Mouse (Mus musculus) c-Kit-positive CD71-positive TER-119-negative erythroid progenitor cells, embryonic 14.5 days (primary cell): ENCODE measurements at regions not wholly inside any gene's neighbourhood (a gene's known extent, or its start where the extent isn't known, plus 50 kb on each side); places are given as distances from the start of the nearest gene placed in this dataset.
"Not testable (repeated sequence)": the region's sequence is repeated elsewhere in the genome, so short reads cannot be mapped to it uniquely, and the experiment has no call there.

ENCODE experiments used
- DNase-seq: peaks from one replicate; pipeline ENCODE4 v3.0.0-alpha.2; 2013; ENCODE audit warnings: low read depth

- no peak for DNase-seq
Measured at GRCm38 (mm10) chr12:104637046-104638032, 114.4 kb downstream of the Dicer1 start.

- DNase-seq = no peak
Measured at GRCm38 (mm10) chr12:104636474-104636873, 115.3 kb downstream of the Dicer1 start.

- no peak for DNase-seq
Measured at GRCm38 (mm10) chr12:104634818-104635217, 116.9 kb downstream of the Dicer1 start.

GRCm38 (mm10) chr12:104630590-104630989 is 121.2 kb downstream of the Dicer1 start:
- DNase-seq = no peak

GRCm38 (mm10) chr12:104629449-104629848 is 122.3 kb downstream of the Dicer1 start:
- no peak for DNase-seq

GRCm38 (mm10) chr12:104626054-104626453 is 125.7 kb downstream of the Dicer1 start:
- no peak for DNase-seq

- no peak for DNase-seq
Measured at GRCm38 (mm10) chr12:104623896-104624685, 127.7 kb downstream of the Dicer1 start.

- peak; percentile 1 for DNase-seq
Measured at GRCm38 (mm10) chr12:104617111-104617725, 134.5 kb downstream of the Dicer1 start.

- DNase-seq = no peak
Measured at GRCm38 (mm10) chr12:104614240-104614639, 137.5 kb downstream of the Dicer1 start.

GRCm38 (mm10) chr12:104609767-104610166 is 136.6 kb upstream of the Gsc start:
- no peak for DNase-seq

- DNase-seq = not testable (repeated sequence)
Measured at GRCm38 (mm10) chr12:104608956-104609355, 135.8 kb upstream of the Gsc start.

GRCm38 (mm10) chr12:104607410-104607809 is 134.3 kb upstream of the Gsc start:
- DNase-seq = no peak

GRCm38 (mm10) chr12:104605535-104606399 is 132.6 kb upstream of the Gsc start:
- DNase-seq = no peak

GRCm38 (mm10) chr12:104598056-104598455 is 124.9 kb upstream of the Gsc start:
- no peak for DNase-seq

GRCm38 (mm10) chr12:104593526-104594155 is 120.5 kb upstream of the Gsc start:
- DNase-seq = no peak

GRCm38 (mm10) chr12:104592791-104593525 is 119.8 kb upstream of the Gsc start:
- DNase-seq = no peak

GRCm38 (mm10) chr12:104591571-104591970 is 118.4 kb upstream of the Gsc start:
- no peak for DNase-seq

- DNase-seq = no peak
Measured at GRCm38 (mm10) chr12:104590291-104590690, 117.2 kb upstream of the Gsc start.

- DNase-seq = no peak
Measured at GRCm38 (mm10) chr12:104584408-104584807, 111.3 kb upstream of the Gsc start.

GRCm38 (mm10) chr12:104580796-104581195 is 107.7 kb upstream of the Gsc start:
- no peak for DNase-seq
